Mouse (Mus musculus): ENCODE data around the gene Drg1. TPM values are rescaled to one million over a fixed set of nuclear protein-coding genes. Genes with fewer than 3 reads are reported as not detected.
"Not testable (repeated sequence)": the region's sequence is repeated elsewhere in the genome, so short reads cannot be mapped to it uniquely, and the experiment has no call there.

The Drg1 gene
- polyA plus RNA-seq, 1 experiment from 2014 or later: 226 TPM

DNA sequence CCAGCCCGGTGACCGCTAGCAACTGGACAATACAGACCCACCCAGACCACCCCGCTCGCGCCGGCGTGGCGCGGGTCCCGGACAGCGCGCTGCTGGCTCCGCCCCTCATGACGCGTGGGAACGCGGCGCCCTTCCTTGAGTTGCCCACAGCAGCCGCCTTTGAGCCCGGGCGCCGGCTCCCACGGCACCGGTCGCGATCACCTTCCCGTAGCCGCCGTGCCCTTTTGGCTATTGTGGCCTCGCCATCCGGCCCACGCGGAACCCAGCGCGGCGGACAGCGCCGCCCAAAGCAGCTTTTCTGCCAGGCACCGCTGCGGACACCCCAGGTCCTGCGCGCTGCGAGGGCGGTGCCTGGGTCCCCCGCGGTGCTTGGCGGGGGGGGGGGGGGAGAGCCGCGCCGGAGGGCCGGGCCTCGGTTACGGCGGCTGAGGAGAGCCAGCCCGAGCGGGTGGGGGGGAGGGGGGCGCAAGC lies 63.9 kb downstream of the Drg1 start, which contains the start of gene Eif4enif1:
Gene Eif4enif1, plus strand, starts transcription at position 162 of the 471 bp plus-strand sequence.
- ATAC-seq (ENCODE audit: low FRiP score, low read depth): peak; percentile 71
- H3K4me1 ChIP-seq: peaks cover 11% of the 10 kb centered on the region
- no peaks in the 10 kb centered on the region for H3K9me3 ChIP-seq
- H3K36me3 ChIP-seq: peaks cover 28% of the 10 kb centered on the region
- no peaks in the 10 kb centered on the region for H3K27me3 ChIP-seq
- WGBS: under 1% methylated on average over 44 of the region's 57 CpGs
- H3K4me2 ChIP-seq (replicated peaks): peak within 1 kb of the TSS; percentile 48
- peak within 1 kb of the TSS; percentile 0; the same call in 1 of the 2 replicates for H3K27ac ChIP-seq
- H3K9ac ChIP-seq: peak within 1 kb of the TSS; percentile 60
- peak within 1 kb of the TSS; percentile 44 for H3K4me3 ChIP-seq

GRCm38 (mm10) chr11:3201326-3202230 lies 64.6 kb downstream of the Drg1 start:
- Histone ChIP-seq H3K27ac (no peak overlapping the region), H3K36me3 (peaks cover 21% of the 10 kb centered on the region), H3K9me3 (no peaks in the 10 kb centered on the region), H3K4me2 (replicated peaks) (peak overlapping the region; percentile 42), H3K4me1 (peaks cover 11% of the 10 kb centered on the region), H3K27me3 (no peaks in the 10 kb centered on the region), H3K9ac (peak overlapping the region; percentile 8; the same call in 1 of the 2 replicates), H3K4me3 (peak overlapping the region; percentile 44)
- 7% methylated on average over 16 of the region's 16 CpGs for WGBS
- no peak for ATAC-seq (ENCODE audit: low FRiP score, low read depth)

DNA sequence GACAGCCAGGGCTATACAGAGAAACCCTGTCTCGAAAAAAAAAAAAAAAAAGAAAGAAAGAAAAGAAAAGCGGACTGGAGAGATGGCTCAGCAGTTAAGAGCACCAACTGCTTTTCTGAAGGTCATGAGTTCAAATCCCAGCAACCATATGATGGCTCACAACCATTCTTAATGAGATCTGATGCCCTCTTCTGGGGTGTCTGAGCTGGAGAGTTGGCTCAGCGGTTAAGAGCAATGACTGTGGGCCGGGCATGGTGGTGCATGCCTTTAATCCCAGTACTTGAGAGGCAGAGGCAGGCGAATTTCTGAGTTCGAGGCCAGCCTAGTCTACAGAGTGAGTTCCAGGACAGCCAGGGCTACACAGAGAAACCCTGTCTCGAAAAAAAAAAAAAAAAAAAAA lies 65.6 kb downstream of the Drg1 start:
- not testable (repeated sequence) for ATAC-seq (ENCODE audit: low FRiP score, low read depth); H3K27me3 ChIP-seq; H3K9me3 ChIP-seq; H3K9ac ChIP-seq; H3K27ac ChIP-seq; H3K4me2 ChIP-seq (replicated peaks); H3K4me3 ChIP-seq
- 95% methylated on average over 6 of the region's 7 CpGs for WGBS
- H3K36me3 ChIP-seq: peaks cover 11% of the 10 kb centered on the region
- peaks cover 11% of the 10 kb centered on the region for H3K4me1 ChIP-seq

- Histone ChIP-seq H3K4me1 (no peaks in the 10 kb centered on the region), H3K4me3 (no peak within 1 kb of the TSS), H3K4me2 (replicated peaks) (no peak within 1 kb of the TSS), H3K27me3 (no peaks in the 10 kb centered on the region), H3K9me3 (no peaks in the 10 kb centered on the region), H3K36me3 (no peaks in the 10 kb centered on the region), H3K9ac (no peak within 1 kb of the TSS), H3K27ac (no peak within 1 kb of the TSS)
- no peak for ATAC-seq (ENCODE audit: low FRiP score, low read depth)
- 85% methylated on average over 25 of the region's 25 CpGs for WGBS
Observed at GRCm38 (mm10) chr11:3193363-3193762, 72.9 kb downstream of the Drg1 start, which contains the start of gene Sfi1. Gene Sfi1, minus strand, starts transcription at chr11:3193463.

DNA sequence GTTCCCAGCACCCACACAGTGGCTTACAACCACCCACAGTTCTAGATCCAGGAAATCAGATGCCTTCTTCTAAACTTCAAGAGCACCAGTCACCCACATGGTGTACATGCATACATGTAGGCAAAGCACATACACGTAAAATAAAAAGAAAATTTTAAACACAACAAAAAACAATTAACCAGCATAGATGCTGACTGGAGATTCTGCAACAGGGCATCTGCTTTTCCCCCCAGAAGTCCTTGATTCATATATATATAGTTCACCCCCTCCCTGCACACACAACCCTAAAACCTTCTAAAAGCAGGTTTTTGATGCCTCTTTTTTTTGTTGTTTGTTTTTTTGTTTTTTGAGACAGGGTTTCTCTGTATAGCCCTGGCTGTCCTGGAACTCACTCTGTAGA lies 83.5 kb downstream of the Drg1 start:
- H3K4me1 ChIP-seq; H3K27ac ChIP-seq; H3K4me3 ChIP-seq; H3K27me3 ChIP-seq; ATAC-seq (ENCODE audit: low FRiP score, low read depth); H3K4me2 ChIP-seq (replicated peaks); H3K36me3 ChIP-seq; H3K9ac ChIP-seq: not testable (repeated sequence)
- peaks cover 11% of the 10 kb centered on the region for H3K9me3 ChIP-seq
- 88% methylated on average over 1 of the region's 1 CpGs for WGBS

GRCm38 (mm10) chr11:3181971-3182370 lies 84.2 kb downstream of the Drg1 start:
- H3K27me3 ChIP-seq; H3K9ac ChIP-seq; ATAC-seq (ENCODE audit: low FRiP score, low read depth); H3K27ac ChIP-seq; H3K4me1 ChIP-seq; H3K4me2 ChIP-seq (replicated peaks); H3K36me3 ChIP-seq; H3K4me3 ChIP-seq: not testable (repeated sequence)
- 35% methylated on average over 1 of the region's 1 CpGs for WGBS
- H3K9me3 ChIP-seq: peaks cover 11% of the 10 kb centered on the region

- not testable (repeated sequence) for H3K4me3 ChIP-seq; H3K4me2 ChIP-seq (replicated peaks); H3K27ac ChIP-seq; H3K4me1 ChIP-seq; H3K9ac ChIP-seq; ATAC-seq (ENCODE audit: low FRiP score, low read depth); H3K36me3 ChIP-seq; H3K27me3 ChIP-seq
- H3K9me3 ChIP-seq: peaks cover 11% of the 10 kb centered on the region
- 54% methylated on average over 4 of the region's 4 CpGs for WGBS
Observed at GRCm38 (mm10) chr11:3181250-3181649, 85.0 kb downstream of the Drg1 start.

DNA sequence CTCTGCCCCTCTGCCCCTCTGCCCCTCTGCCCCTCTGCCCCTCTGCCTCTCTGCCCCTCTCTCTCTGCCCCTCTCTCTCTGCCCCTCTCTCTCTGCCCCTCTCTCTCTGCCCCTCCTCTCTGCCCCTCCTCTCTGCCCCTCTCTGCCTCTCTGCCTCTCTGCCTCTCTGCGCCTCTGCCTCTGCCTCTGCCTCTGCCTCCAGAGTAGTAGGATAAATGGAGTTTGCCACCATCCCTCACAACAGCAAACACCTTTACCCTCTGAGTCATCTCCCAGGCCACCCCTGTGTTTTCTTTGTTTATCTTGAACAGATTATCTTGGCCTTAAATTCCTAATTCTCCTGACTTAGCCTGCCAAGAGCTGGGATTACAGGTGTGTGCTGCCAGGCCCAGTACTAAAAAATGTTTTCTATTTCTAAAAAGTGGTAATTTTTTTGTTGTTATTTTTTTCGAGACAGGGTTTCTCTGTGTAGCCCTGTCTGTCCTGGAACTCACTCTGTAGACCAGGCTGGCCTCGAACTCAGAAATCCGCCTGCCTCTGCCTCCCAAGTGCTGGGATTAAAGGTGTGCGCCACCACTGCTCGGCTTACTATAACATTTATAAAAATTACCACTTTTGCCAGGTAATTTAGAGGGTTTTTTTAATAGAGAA lies 85.6 kb downstream of the Drg1 start:
- not testable (repeated sequence) for H3K36me3 ChIP-seq; H3K27me3 ChIP-seq; H3K4me1 ChIP-seq; H3K9ac ChIP-seq; H3K4me2 ChIP-seq (replicated peaks); H3K4me3 ChIP-seq; ATAC-seq (ENCODE audit: low FRiP score, low read depth); H3K27ac ChIP-seq
- 76% methylated on average over 6 of the region's 6 CpGs for WGBS
- H3K9me3 ChIP-seq: peaks cover 11% of the 10 kb centered on the region

DNA sequence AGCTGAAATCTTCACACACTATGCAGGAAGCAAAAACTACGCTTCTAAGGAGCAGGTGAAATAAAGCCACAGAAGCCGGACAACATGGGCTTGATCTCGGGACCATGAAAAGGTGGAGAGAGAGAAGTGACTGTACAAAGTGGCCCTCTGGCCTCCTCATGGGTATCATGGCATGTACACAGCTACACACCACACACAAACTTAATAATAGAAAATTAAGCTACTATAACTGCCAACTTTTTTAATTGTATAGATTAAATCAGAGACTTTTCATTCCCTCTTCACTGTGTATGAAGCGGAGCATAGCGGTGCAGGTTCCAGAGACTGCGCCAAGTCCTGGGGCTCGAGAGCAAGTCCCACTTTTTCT lies 86.5 kb downstream of the Drg1 start:
- H3K4me1 ChIP-seq; H3K36me3 ChIP-seq; H3K27ac ChIP-seq; H3K27me3 ChIP-seq; ATAC-seq (ENCODE audit: low FRiP score, low read depth); H3K9ac ChIP-seq; H3K4me3 ChIP-seq; H3K4me2 ChIP-seq (replicated peaks): not testable (repeated sequence)
- WGBS: 83% methylated on average over 7 of the region's 7 CpGs
- H3K9me3 ChIP-seq: peaks cover 11% of the 10 kb centered on the region

DNA sequence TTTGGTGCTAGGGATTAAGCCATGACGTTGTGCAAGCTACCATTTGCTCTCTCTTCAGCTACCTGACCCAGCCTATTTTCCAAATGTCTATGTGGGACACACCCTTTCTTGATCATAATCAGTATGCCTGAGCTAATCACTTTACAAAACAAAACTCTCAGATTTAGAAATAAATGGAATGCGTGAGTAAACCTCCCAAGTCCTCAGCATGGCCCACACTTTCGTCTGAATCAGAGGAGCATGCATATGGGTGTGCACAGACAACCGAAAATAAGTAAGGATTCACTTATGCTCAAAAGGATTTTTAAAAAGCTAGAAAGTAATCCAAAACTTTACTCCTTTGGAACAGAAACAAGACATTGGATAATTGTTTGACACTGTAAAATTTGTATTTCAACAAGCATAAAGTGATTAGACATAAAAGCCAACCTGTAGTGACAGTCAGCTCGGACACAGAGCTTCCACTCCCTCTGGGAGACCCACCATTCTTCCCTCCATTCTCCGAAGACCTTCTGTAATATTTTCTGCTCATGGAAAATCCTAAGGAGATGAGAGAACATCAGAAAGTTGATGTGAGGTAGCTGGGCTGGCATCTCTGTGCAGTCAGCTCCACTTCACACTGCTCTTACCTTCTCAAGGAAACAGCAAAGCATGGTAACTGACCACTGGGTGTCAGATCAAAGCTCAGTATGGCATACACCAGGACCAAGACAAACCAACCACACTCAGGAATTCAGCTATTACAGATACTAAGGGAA lies 87.1 kb downstream of the Drg1 start:
- not testable (repeated sequence) for ATAC-seq (ENCODE audit: low FRiP score, low read depth); H3K9ac ChIP-seq
- 82% methylated on average over 6 of the region's 6 CpGs for WGBS

GRCm38 (mm10) chr11:3173425-3174318 lies 92.5 kb downstream of the Drg1 start:
- not testable (repeated sequence) for H3K36me3 ChIP-seq; H3K27ac ChIP-seq; H3K9ac ChIP-seq; H3K4me1 ChIP-seq; H3K27me3 ChIP-seq; H3K4me3 ChIP-seq; H3K4me2 ChIP-seq (replicated peaks)
- peaks cover 13% of the 10 kb centered on the region for H3K9me3 ChIP-seq
- 81% methylated on average over 11 of the region's 11 CpGs for WGBS
- peak; percentile 59 for ATAC-seq (ENCODE audit: low FRiP score, low read depth)

More for the DNA sequence above, 87.1 kb downstream of the Drg1 start:
- H3K9me3 ChIP-seq: peaks cover 11% of the 10 kb centered on the region
- not testable (repeated sequence) for H3K36me3 ChIP-seq; H3K4me3 ChIP-seq; H3K4me2 ChIP-seq (replicated peaks); H3K4me1 ChIP-seq; H3K27ac ChIP-seq; H3K27me3 ChIP-seq

All from limb, embryonic 13.5 days (tissue).